Mouse (Mus musculus): Measurements from ENCODE around the gene Grm1.

DNA sequence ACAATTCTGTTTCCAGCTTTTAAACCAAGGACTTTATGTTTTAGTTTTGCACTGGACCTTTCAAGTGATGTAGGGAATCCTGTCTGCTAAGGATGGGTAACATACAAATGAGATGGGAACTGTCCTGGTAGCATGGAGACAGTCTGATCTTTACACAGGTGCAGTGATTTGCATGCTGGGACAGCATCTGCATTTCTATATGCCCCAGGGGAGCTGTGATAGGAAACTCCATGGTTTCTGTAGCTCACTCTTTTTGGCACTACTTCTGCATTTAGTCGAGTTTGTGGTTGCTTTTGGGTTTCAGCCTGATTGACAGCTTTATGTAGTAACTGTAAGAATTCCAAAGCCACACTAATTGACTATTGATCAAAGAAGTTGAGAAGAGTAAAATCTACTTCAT is 381.3 kb downstream of the Grm1 start:
- no peak for TF ChIP-seq CTCF (IDR thresholded peaks at IDR 0.05; ENCODE audit: extremely low read depth, insufficient read length, insufficient replicate concordance, low read depth, low read length)
- no peak for TF ChIP-seq POLR2A (IDR thresholded peaks at IDR 0.05; ENCODE audit: low read depth, low read length)
